13 mouse cellular contexts compared by ENCODE assay signal in the genomic region with DNA sequence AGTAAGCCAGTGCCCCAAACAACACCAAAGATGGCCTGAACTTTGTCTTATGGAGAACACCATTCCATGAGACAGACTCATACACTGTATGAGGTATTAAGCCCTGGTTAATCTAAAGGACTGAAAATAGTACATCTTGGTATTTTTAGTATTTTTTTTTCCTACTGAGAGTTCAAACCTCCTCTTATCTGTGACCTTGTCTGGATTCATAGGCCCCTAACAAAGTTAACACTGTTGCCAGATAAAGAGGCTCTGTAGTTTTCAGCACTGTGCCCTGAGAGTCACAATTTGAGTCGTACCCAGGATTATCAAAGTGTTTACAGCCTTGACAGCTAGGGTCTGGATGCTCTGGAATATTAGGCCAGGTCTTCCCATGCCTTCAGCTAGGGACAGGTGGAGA.
"Had no signal": no experiment of that assay in that cellular context is flagged by ENCODE, and none has a peak within 500 bp of the region (broad histone marks: within the 10 kb centered on the region; RNA-seq: fewer than 3 reads in every experiment).

No protein-coding gene starts in this region.

- H3K27ac ChIP-seq: limb, embryonic 12.5 days; liver, embryonic 13.5 days; lung, embryonic 15.5 days; midbrain, embryonic 12.5 days; neural tube, embryonic 13.5 days; stomach, embryonic 15.5 days had no signal

- H3K9me3 ChIP-seq: limb, embryonic 12.5 days; liver, embryonic 13.5 days; lung, embryonic 15.5 days; midbrain, embryonic 12.5 days; neural tube, embryonic 13.5 days; stomach, embryonic 15.5 days had no signal

- H3K4me2 ChIP-seq: limb, embryonic 12.5 days; liver, embryonic 13.5 days; lung, embryonic 15.5 days; midbrain, embryonic 12.5 days; neural tube, embryonic 13.5 days; stomach, embryonic 15.5 days had no signal

- DNase-seq: kidney, postnatal 25 days; liver; liver, embryonic 13.5 days; liver, postnatal 0 days; right cerebral cortex, postnatal 14 days; thymus, adult 2 months; thymus, postnatal 25 days had no signal

- H3K27me3 ChIP-seq: limb, embryonic 12.5 days; liver, embryonic 13.5 days; lung, embryonic 15.5 days; neural tube, embryonic 13.5 days; stomach, embryonic 15.5 days had no signal

- H3K9ac ChIP-seq: limb, embryonic 12.5 days; liver, embryonic 13.5 days; liver, postnatal 0 days; lung, embryonic 15.5 days; midbrain, embryonic 12.5 days; neural tube, embryonic 13.5 days; stomach, embryonic 15.5 days had no signal

- H3K36me3 ChIP-seq: limb, embryonic 12.5 days; liver, embryonic 13.5 days; lung, embryonic 15.5 days; midbrain, embryonic 12.5 days; neural tube, embryonic 13.5 days; stomach, embryonic 15.5 days had no signal

- ATAC-seq: liver, postnatal 0 days; midbrain, embryonic 16.5 days had no signal

- H3K4me3 ChIP-seq: limb, embryonic 12.5 days; liver, embryonic 13.5 days; lung, embryonic 15.5 days; midbrain, embryonic 12.5 days; neural tube, embryonic 13.5 days; stomach, embryonic 15.5 days had no signal
